Mouse (Mus musculus) embryo, embryonic 9.5 days (tissue): ENCODE measurements at regions not wholly inside any gene's neighbourhood (a gene's known extent, or its start where the extent isn't known, plus 50 kb on each side); places are given as distances from the start of the nearest gene placed in this dataset.
A peak's percentile ranks its signal among the peaks of the same experiment; 100 is the strongest.

Experiments
- DNase-seq: peaks from one replicate; pipeline ENCODE4 v3.0.0-alpha.2; 2017; ENCODE audit errors: extremely low spot score

- DNase-seq = peak; percentile 15
Observed at GRCm38 (mm10) chr11:92405818-92406217, 692.0 kb upstream of the Car10 start.

GRCm38 (mm10) chr11:92451372-92451771 is 646.5 kb upstream of the Car10 start:
- no peak for DNase-seq

GRCm38 (mm10) chr11:92495291-92495690 is 602.5 kb upstream of the Car10 start:
- DNase-seq = no peak
